Mouse (Mus musculus) testis, adult 2 months (tissue): ENCODE results near the gene Ubxn4.
"Not testable (repeated sequence)": the region's sequence is repeated elsewhere in the genome, so short reads cannot be mapped to it uniquely, and the experiment has no call there.

Experiments used
- CTCF ChIP-seq: fragments of 200-500 bp; IDR thresholded peaks from 2 replicates; pipeline ENCODE4 v1.5.1; 2012; ENCODE audit warnings: low read depth, mild to moderate bottlenecking, inconsistent platforms, low read length, moderate library complexity; ENCODE audit not compliant: control insufficient read depth, insufficient read depth, insufficient replicate concordance
- POLR2A ChIP-seq: fragments of 200-500 bp; IDR thresholded peaks from 2 replicates; pipeline ENCODE4 v1.6.1; 2012; ENCODE audit warnings: low read depth, mild to moderate bottlenecking, inconsistent platforms, low read length, moderate library complexity; ENCODE audit not compliant: control insufficient read depth

DNA sequence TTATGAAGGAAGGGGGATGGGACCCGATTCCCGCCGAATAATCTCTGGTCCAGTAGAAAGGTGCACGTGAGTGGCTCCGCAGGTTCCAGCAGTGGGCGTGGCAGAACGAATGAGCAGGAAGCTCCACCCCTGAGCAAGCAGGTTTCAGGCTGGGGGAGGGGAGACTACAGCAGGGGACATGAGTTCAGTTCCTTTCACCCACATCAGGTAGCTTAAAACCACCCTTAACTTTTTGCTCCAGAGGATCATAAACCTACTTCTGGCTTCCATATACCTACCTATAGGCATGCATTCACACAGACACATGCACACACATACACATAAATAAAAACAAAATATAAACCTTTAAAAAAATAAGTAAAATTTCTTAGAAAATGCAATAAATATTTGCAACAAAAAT is 23.3 kb downstream of the Ubxn4 start:
- TF ChIP-seq CTCF, POLR2A: not testable (repeated sequence)
